Mouse (Mus musculus) adrenal gland, adult (tissue): ENCODE data around the gene Aatk.

ENCODE experiments used
- DNase-seq, 2 experiments: peaks; one replicate each; pipeline ENCODE4 v3.0.0; 2022 to 2023; ENCODE audit warnings: low spot score in 1 of 2; ENCODE audit not compliant: inconsistent age in 2 of 2

Aatk gene

GRCm38 (mm10) chr11:120046553-120047191 is at the start of gene Aatk:
Gene Aatk, minus strand, starts transcription at chr11:120047167.
- DNase-seq: peak; percentile 38 to 72

- DNase-seq: peak; percentile 83 to 93
These were observed 46.0 kb upstream of the Aatk start for GRCm38 (mm10) chr11:120092817-120093591.

- peak in 1 of 2 experiments; percentile 64 for DNase-seq
These were observed 43.7 kb upstream of the Aatk start for GRCm38 (mm10) chr11:120090661-120091060.

GRCm38 (mm10) chr11:120086702-120087152 is 39.8 kb upstream of the Aatk start, which contains the start of gene Cep131:
Gene Cep131, minus strand, starts transcription at chr11:120086827.
- DNase-seq: peak; percentile 99

- DNase-seq: peak in 1 of 2 experiments; percentile 81
These were observed 39.1 kb upstream of the Aatk start for GRCm38 (mm10) chr11:120085891-120086627.

- no peak for DNase-seq
These were observed 33.3 kb upstream of the Aatk start for GRCm38 (mm10) chr11:120080282-120080681.

GRCm38 (mm10) chr11:120076191-120076590 is 29.2 kb upstream of the Aatk start:
- DNase-seq: peak; percentile 90 to 96

- DNase-seq: no peak
These were observed 26.1 kb upstream of the Aatk start for GRCm38 (mm10) chr11:120072986-120073647.

- peak; percentile 77 to 95 for DNase-seq
These were observed 24.9 kb upstream of the Aatk start for GRCm38 (mm10) chr11:120071731-120072320.

GRCm38 (mm10) chr11:120071065-120071464 is 24.1 kb upstream of the Aatk start:
- peak; percentile 52 to 75 for DNase-seq

GRCm38 (mm10) chr11:120070286-120070930 is 23.4 kb upstream of the Aatk start:
- DNase-seq: peak; percentile 84 to 92

- DNase-seq: no peak
These were observed 22.3 kb upstream of the Aatk start for GRCm38 (mm10) chr11:120069261-120069660.

- DNase-seq: peak in 1 of 2 experiments; percentile 40
These were observed 20.9 kb upstream of the Aatk start for GRCm38 (mm10) chr11:120067834-120068233.

- peak; percentile 51 to 75 for DNase-seq
These were observed 18.3 kb upstream of the Aatk start for GRCm38 (mm10) chr11:120065291-120065690.

- no peak for DNase-seq
These were observed 17.7 kb upstream of the Aatk start for GRCm38 (mm10) chr11:120064668-120065040.

- DNase-seq: no peak
These were observed 17.2 kb upstream of the Aatk start for GRCm38 (mm10) chr11:120064006-120064667.

GRCm38 (mm10) chr11:120063326-120063725 is 16.4 kb upstream of the Aatk start:
- no peak for DNase-seq

GRCm38 (mm10) chr11:120060634-120061033 is 13.7 kb upstream of the Aatk start:
- peak in 1 of 2 experiments; percentile 43 for DNase-seq

- DNase-seq: no peak
These were observed 9.2 kb upstream of the Aatk start for GRCm38 (mm10) chr11:120055953-120056732.
